Mouse (Mus musculus) adrenal gland, adult 18-20 months (tissue): ENCODE results near the gene Vps18. TPM values are rescaled to one million over a fixed set of nuclear protein-coding genes. Genes with fewer than 3 reads are reported as not detected.

Experiments
- DNase-seq, 2 experiments: peaks; one replicate each; pipeline ENCODE4 v3.0.0; 2021 to 2022; ENCODE audit warnings: low spot score in 2 of 2
- total RNA-seq, 2 experiments: library from RNA; stranded (reverse); gene quantifications; 1 replicate in 1 of 2; 2 replicates in 1 of 2; pipeline ENCODE4 v1.2.3; 2021

The Vps18 gene
- total RNA-seq, 2 experiments from 2014 or later, result 24.0 TPM

DNA sequence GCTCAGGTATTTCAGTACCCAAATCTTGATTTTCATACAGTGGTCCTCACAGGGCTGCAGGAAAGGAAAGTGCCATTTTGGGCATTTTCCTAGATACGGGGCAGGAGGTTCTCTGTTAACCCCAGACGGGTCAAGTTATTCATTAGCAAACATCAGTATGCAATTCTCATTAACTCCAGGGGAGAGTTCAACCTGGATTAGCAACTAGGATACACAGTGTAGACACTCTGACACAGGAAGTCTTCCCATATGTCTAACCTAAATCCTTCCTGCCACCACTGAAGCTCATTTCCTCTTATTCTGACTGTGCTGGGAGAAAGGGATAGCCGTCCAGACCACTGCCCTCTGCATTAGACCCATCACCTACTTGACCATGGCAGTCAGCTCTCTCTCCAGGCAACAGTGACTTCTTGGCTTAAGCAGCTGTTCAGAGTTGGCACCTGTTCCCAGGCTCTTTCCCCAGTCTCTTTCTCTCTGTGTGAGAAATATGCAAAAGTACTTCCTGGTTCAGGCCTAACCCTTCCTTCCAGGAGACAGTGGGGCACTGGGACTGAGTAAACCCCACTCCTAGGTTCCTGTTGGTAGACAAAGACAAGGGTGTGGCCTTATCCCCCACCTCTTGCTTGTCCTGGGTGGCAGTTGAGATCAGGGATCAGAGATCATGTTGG is 29.6 kb downstream of the Vps18 start:
- DNase-seq, result no peak

DNA sequence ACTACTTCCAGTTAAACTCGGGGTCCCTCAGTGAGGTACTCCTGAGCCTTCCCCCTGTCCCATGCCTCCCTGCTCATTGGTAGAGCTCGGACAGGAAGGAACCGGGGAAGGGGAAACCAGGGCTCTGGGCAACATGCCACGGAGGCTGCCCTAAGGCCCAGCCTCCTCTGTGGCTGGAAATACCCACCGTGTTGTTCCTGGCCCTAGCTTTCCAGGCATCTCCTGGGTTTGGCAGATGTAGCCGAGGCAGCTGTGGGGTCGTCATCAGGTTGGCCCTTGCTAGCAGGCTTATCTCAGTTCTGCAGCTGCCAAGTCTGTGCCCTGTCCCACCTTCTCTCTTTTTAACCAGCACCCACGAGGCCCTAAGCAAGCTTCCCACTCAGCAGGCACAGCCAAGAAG is 32.0 kb downstream of the Vps18 start:
- no peak for DNase-seq

DNA sequence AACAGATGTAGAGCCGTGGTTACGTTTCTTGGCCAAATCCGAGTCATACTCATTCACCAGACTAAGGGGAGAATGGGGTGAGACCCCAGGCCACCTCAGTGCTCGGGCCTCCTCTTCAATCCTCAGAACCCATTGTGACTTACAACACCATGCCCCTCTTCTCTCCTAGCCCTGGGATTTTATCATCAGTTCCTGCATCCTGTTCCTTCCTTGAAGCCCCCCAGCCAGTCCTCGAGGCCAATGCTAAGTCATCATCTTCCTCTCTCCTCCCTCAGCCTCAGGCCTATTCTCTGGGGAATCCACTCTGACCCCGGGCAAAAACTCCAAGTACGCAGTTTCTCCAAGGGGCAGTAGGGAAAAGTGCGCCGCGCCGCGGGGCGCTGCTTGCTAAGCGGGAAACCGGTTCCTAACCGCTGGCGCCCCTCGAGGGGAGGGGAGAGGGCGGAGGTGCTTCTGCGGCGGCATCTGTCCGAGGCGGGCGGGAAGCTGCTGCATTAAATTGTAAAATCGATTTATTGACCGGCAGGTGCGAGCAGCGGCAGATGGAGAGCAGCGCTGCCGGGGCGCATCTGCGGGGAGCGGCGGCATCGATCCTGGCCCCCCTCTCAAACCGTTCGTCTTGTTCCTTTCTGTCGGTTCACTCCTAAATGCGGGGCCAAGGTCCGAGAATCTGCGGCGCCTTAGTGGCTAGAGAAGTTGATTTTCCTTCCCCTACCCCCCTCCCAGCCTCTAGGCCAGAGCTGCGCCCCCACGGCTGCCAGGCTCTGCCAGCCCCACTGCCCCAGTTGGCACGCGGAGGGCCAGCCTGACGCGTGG is 33.4 kb downstream of the Vps18 start:
- no peak for DNase-seq

DNA sequence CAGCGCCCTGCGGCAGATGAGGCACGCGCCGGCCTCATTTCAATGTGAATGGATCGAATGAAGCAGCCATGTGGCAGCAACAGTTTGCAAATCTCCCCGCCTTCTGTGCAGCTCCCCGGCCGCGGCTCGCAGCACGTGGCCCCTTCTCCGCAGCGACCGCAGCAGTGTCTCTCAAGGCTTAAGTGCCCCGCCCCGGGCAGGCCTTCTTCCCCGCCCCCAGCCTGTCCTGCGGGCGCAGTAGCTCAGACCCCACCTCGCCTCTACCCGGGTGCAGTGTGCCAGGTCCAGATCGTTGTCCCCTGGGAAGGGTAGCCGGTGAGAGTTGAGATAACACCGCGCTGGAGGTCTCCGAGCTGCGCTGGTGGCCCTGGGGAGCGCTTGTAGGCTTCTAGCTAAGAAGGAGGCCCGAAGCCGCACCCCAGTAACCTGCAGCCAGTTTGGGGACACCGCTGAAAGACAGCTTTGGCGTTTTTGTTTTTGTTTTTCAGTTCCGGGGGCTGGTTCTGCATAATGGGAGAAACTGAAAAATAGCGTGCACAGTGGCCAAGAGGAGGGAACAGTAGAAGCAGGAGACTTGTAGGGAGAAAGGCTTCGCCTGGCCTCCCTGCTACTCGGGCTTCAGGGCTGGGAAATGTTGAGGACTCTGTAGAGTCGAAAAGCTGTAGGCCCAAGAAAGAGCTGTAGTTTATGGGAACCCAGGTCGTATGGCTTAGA is 34.2 kb downstream of the Vps18 start:
- no peak for DNase-seq

DNA sequence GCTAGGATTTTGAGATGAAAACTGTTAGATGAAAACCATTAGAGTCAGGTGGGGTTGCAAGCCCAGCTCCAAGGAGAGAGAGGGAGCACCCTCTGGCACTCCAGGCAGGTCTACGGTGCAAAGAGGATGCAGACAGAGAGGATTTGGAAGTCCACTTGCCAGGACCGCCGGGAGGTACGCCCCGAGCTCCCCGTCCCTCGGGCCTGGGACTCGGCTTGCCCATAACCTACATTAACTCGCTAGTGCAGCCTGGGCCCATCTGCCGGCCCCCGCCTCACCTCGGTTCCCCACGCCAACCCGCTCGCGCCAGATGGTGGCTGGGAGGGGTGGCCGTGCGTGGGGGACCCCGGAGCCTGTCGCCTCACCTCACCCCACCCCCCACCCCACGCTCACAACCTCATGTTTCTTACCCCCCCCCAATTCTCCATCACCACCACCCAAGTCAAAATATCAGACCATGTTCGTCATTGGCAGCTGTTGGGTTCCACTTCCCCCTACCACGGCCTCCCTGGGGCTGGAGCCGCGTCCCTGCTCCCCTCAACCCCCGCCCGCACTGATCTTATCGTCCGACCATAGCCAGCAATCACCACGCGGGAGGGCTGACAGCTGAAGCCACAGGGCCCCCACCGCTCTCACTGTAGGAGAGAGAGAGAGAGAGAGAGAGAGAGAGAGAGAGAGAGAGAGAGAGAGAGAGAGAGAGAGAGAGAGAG is 35.5 kb downstream of the Vps18 start:
- DNase-seq, result no peak

DNA sequence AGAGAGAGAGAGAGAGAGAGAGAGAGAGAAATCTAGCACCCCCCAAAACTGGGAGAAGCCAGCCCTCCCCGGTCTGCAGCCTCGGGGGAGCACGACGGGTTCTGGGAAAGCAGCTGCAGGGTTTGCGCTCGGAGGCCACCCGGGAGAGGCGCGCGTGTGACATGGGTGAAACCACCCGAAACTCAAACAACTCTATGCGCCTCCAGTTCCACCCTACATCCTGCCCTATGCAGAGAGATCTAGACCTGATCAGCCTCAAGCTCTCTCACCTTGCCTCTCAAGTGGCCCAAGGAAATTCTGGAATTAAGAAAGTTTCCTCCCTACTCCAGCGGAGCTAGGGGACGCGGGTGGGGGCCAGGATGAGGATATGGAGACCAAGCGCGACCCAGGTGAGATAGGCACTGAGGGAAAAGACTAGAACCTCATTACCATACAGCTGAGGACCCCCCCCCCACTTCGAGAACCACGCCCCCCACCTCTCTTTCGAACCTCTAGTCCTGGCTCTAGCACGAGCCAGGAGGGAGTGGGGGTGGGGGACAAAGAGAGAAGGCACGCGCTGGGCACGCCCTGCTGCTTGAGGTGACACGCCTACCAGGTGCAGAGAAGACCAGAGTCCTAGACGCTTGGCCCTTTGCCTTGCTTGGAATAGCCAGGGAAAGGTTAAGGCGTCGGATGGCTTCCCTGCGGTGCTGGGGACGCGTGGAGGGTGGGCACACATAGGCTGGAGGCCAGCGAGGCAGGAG is 36.2 kb downstream of the Vps18 start:
- no peak for DNase-seq

DNA sequence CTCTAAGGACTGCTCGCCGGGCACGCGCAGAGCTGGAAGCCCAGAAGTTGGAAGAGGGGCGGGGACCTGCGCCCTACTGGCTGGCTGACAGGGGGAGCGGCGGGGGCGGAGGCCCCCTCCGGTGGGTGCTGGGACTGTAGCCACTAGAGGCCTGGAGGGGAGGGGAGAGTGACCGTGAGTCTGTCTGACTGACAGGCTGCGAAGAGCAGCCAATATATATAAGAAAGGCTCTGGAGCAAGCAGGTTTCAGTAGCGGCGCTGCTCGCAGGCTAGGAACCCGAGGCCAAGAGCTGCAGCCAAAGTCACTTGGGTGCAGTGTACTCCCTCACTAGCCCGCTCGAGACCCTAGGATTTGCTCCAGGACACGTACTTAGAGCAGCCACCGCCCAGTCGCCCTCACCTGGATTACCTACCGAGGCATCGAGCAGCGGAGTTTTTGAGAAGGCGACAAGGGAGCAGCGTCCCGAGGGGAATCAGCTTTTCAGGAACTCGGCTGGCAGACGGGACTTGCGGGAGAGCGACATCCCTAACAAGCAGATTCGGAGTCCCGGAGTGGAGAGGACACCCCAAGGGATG is 37.1 kb downstream of the Vps18 start, which contains the start of gene Dll4:
Dll4 (plus strand) TSS at position 217 of the 576 bp plus-strand sequence.
- DNase-seq, result peak; percentile 43 to 57

DNA sequence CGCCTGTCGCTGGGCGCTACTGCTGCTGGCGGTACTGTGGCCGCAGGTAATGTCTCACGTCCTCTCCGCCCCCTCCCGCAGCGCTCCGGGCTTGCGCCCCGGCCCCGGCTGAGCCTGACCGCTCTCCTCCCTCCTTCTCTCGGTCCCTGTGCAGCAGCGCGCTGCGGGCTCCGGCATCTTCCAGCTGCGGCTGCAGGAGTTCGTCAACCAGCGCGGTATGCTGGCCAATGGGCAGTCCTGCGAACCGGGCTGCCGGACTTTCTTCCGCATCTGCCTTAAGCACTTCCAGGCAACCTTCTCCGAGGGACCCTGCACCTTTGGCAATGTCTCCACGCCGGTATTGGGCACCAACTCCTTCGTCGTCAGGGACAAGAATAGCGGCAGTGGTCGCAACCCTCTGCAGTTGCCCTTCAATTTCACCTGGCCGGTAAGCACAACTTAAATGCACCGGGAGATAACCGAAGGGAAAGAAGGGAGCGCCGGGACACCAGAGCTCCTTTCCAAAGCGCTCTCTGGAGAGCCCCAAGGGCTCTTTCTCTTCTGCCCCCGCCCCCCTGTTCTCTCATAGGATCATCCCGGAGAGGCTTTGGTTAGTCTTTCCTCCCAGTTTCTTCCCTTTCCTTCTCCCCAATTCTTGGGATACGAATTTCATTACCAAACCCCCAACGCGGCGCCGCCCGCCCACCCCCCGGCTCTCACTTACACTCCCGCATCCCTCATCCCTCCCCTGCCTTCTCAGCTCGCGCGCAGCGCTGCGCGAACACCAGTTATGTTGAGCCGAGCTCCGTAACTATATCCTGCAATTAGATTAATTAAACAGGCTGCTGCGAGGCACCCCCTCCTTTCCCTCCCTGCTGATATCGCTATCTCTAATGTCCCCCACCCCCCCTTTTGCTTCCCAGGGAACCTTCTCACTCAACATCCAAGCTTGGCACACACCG is 37.9 kb downstream of the Vps18 start:
- peak in 1 of 2 experiments; percentile 42 for DNase-seq

DNA sequence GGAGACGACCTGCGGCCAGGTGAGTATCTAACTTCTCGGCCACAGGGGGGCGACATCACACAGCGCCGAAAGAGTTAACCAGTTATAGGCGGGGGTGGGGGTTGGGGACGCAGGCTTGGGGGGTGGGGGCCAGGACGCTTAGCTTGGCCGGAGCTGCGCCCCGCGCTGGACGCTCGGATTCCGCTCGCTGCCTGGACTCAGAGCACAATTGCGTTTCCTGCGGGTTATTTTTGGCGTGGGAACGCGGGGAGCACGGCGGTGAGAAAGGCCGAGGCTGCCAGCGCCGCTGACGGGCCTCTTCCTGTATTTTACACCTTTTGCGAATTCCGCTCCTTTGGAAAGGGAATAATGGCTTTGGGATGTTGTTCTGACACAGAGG is 38.6 kb downstream of the Vps18 start:
- DNase-seq, result peak in 1 of 2 experiments; percentile 49

DNA sequence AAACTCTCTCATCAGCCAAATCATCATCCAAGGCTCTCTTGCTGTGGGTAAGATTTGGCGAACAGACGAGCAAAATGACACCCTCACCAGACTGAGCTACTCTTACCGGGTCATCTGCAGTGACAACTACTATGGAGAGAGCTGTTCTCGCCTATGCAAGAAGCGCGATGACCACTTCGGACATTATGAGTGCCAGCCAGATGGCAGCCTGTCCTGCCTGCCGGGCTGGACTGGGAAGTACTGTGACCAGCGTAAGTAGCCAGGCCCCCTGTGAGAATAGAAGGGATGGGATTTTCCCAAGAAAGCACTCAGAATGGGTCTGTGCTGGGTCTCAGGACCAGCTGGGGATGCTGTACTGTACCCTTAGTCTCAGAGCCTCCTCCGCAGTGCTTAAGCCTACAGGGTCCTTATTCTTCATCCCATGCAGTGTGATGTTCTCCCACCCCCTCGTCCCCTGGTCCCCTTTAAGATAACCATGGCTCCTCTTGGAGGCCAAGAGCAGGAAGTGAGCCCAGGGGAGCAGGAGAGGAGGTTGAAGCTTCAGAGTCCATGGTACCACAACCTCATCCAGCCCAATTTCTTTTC is 39.5 kb downstream of the Vps18 start:
- DNase-seq, result no peak

DNA sequence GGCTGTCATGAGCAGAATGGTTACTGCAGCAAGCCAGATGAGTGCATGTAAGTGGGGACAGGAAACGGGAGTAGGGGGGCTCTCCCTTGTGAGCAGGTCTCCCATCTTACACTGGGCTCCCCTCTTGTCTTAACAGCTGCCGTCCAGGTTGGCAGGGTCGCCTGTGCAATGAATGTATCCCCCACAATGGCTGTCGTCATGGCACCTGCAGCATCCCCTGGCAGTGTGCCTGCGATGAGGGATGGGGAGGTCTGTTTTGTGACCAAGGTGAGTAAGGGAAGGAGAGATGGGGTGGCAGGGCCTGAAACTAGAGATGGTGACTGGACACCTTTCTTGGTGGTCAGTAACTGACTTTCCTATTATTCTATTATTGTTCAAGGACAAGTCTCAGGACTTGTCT is 40.0 kb downstream of the Vps18 start:
- no peak for DNase-seq

DNA sequence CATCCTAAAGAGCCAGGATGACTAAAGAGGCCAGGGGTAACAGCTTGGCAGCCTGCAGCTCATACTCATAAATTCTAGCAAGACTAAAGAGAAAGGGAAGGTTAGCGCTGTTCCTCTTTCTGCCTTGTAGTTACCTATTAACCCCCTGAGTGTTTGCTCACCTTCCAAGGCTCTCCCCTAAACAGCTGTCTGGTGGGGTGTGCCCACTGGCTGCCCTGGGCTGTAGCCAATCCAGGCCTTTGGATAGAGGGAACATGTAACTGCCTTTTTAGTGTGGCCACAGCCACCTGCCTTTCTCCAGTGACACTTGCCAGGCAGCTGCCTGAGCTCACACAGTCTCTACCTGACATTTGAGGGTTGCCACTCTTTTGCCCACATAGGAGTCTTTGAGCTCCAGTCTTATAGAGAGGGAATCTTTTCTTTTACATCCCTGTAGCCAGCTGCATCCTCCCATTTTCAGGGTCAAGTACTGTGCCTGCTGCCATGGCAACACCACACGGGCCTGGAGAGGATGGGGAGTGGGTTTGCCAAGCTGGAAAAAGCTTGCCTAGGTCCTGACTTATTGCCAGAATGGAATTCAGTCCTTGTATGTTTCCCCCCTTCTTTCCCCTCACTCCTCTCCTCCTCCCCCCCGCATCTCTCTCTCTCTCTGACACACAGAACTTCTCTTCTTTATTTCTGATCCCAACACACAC is 40.7 kb downstream of the Vps18 start:
- no peak for DNase-seq

DNA sequence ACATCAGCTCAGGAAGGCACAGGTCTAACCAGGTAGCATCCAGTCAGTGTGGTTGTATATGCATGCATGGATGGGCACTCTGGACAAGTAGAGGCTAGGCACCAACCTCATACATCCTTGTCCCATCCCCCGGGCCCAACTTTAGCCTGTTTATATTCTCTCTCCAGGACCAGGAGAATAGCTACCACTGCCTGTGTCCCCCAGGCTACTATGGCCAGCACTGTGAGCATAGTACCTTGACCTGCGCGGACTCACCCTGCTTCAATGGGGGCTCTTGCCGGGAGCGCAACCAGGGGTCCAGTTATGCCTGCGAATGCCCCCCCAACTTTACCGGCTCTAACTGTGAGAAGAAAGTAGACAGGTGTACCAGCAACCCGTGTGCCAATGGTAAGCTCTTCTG is 42.3 kb downstream of the Vps18 start:
- no peak for DNase-seq

DNA sequence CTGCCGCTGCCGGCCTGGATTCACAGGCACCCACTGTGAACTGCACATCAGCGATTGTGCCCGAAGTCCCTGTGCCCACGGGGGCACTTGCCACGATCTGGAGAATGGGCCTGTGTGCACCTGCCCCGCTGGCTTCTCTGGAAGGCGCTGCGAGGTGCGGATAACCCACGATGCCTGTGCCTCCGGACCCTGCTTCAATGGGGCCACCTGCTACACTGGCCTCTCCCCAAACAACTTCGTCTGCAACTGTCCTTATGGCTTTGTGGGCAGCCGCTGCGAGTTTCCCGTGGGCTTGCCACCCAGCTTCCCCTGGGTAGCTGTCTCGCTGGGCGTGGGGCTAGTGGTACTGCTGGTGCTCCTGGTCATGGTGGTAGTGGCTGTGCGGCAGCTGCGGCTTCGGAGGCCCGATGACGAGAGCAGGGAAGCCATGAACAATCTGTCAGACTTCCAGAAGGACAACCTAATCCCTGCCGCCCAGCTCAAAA is 43.7 kb downstream of the Vps18 start:
- no peak for DNase-seq

DNA sequence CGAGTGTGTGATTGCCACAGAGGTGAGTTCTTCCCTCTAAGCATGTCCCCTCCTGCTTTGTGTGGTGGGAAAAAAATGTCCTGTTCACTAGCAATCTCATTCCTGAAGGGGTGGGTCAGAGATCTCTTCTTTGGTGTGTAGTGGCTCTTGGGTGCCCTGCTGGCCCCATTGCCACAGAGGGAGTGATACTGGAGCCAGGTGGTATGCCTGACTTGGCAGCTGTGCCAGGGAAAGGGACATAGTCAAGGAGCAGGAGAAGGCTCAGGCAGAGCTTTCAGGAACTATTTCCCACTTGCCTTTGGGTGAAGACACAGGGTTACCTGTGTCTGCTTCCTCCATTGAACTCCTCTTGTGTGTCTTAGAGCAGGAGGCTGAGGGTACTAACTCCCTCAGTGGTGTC is 45.6 kb downstream of the Vps18 start:
- no peak for DNase-seq

DNA sequence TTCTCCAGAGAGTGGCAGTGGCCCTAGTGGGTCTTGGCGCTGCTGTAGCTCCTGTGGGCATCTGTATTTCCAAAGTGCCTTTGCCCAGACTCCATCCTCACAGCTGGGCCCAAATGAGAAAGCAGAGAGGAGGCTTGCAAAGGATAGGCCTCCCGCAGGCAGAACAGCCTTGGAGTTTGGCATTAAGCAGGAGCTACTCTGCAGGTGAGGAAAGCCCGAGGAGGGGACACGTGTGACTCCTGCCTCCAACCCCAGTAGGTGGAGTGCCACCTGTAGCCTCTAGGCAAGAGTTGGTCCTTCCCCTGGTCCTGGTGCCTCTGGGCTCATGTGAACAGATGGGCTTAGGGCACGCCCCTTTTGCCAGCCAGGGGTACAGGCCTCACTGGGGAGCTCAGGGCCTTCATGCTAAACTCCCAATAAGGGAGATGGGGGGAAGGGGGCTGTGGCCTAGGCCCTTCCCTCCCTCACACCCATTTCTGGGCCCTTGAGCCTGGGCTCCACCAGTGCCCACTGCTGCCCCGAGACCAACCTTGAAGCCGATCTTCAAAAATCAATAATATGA is 46.5 kb downstream of the Vps18 start:
- no peak for DNase-seq

DNA sequence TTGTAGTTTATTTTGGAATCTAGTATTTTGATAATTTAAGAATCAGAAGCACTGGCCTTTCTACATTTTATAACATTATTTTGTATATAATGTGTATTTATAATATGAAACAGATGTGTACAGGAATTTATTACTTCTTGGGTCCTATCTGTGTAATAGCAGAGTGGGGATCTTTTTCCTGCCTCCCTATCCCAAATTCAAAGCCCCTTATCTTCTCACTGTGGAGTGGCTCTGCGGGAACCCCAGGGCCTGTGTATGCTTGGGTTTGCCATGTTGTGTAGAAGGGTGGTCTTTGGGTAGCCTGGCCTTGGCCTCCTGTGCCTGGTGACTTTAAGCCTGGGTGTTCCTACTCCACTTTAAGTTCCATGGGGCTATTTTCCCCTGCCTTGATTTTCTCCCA is 47.0 kb downstream of the Vps18 start:
- no peak for DNase-seq

DNA sequence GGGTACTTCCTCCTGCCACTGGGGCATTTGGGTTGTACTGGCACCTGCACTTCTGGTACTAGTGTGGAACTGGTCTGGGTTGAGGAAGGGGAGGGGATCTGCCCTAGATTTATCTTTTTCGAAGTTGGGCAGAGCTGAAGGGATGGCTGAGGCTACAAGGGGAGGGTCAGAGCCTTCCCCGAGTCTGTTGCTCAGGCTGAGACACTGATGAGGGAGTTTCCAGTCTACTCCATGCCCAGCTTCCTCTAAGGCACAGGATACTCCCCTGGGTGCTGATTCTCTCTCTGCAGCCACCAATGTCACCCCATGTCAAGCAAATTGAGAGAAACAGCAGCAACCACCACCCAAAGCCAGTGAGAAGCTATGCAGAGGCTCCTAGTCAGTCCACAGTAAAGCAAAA is 47.5 kb downstream of the Vps18 start:
- no peak for DNase-seq
